Mouse (Mus musculus) forebrain, embryonic 16.5 days (tissue): ENCODE results near the gene Bspry. TPM values are rescaled to one million over a fixed set of nuclear protein-coding genes. Genes with fewer than 3 reads are reported as not detected.

Source experiments
- ATAC-seq: fragments of 200-750 bp; cut with Nextera tagmentation; 2 replicates; pipeline ENCODE4 v1.8.0; 2017; ENCODE audit warnings: mild to moderate bottlenecking, moderate library complexity
- H3K27ac ChIP-seq: fragments of 300-500 bp; sonication (generic); 2 replicates; pipeline ENCODE4 v1.5.1; 2014; ENCODE audit warnings: low read length, control low read depth
- H3K27me3 ChIP-seq: fragments of 300-500 bp; sonication (generic); replicated peaks from 2 replicates; pipeline ENCODE4 v1.6.1; 2014; ENCODE audit warnings: low read length; ENCODE audit not compliant: control insufficient read depth, insufficient read depth
- H3K36me3 ChIP-seq: fragments of 300-500 bp; sonication (generic); 2 replicates; pipeline ENCODE4 v1.6.1; 2014; ENCODE audit not compliant: control insufficient read depth, insufficient read depth
- H3K4me1 ChIP-seq: fragments of 300-500 bp; sonication (generic); replicated peaks from 2 replicates; pipeline ENCODE4 v1.6.1; 2014; ENCODE audit warnings: low read length; ENCODE audit not compliant: control insufficient read depth, insufficient read depth
- H3K4me2 ChIP-seq: fragments of 300-500 bp; sonication (generic); 2 replicates; pipeline ENCODE4 v1.6.1; 2014; ENCODE audit warnings: mild to moderate bottlenecking, low read length, control low read depth
- H3K4me3 ChIP-seq: fragments of 300-500 bp; sonication (generic); replicated peaks from 2 replicates; pipeline ENCODE4 v1.5.1; 2014; ENCODE audit warnings: mild to moderate bottlenecking, low read length, control low read depth
- H3K9ac ChIP-seq: fragments of 300-500 bp; sonication (generic); replicated peaks from 2 replicates; pipeline ENCODE4 v1.6.1; 2014; ENCODE audit warnings: low read depth, low read length, control low read depth
- H3K9me3 ChIP-seq: fragments of 300-500 bp; sonication (generic); 2 replicates; pipeline ENCODE4 v1.6.1; 2016; ENCODE audit warnings: low read length; ENCODE audit not compliant: control insufficient read depth
- WGBS: fragments of 180-500 bp; shearing (Covaris S2); extraction: QIAGEN DNeasy Blood & Tissue Kit; methylation state at CpG from one replicate; pipeline ENCODE4 v1.1.7; 2014; 5-methylcytosine and 5-hydroxymethylcytosine counted together
- polyA plus RNA-seq: library from polyadenylated mRNA; unstranded; fragments of >200 nt; fragmentation: Nextera tagmentation; extraction: Ambion mirVana; gene quantifications from 2 replicates; pipeline ENCODE4 v1.2.1, GENCODE M21; 2015

Gene Bspry
- polyA plus RNA-seq, result 0.62 and 0.71 TPM in 2 replicates

DNA sequence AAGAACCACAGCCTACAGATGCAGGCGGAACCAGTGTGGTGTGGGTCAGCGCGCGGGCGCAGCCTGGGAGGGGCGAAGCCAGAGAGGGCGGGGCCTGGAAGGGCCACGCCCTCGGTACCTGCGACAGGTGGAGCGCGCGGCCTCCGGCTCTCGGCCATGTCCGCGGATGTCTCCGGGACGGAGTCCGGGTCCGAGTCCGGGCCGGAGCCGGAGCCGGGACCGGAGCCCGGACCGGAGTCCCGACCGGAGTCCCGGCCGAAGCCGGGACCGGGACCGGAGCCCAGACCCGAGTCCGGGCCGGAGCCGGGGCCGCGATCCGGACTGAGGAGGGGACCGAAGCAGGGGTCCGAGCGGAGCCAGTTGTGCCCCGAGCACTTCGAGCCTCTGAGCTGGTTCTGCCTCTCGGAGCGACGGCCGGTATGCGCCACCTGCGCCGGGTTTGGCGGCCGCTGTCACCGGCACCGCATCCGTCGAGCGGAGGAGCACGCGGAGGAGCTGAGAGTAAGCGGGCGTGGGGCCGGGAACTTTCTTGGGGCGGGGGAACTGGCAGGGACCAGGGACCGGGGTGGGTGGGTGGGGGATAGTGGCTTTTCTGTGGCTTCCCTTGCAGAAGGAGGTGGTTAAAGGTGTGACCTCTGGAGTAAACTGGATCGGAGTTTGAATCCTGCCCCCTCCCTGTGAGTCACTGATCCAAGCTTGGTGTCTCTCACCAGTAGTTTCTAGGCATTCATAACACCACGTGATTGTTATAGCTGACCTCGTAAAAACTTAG, at the start of gene Bspry:
TSS of gene Bspry (plus strand) at position 117 of the 772 bp plus-strand sequence.
- Histone ChIP-seq H3K9ac (no peak within 1 kb of the TSS), H3K27me3 (peaks cover 20% of the 10 kb centered on the region), H3K4me2 (peak within 1 kb of the TSS; percentile 67), H3K27ac (no peak within 1 kb of the TSS), H3K4me1 (peaks cover 8% of the 10 kb centered on the region), H3K9me3 (no peaks in the 10 kb centered on the region), H3K36me3 (no peaks in the 10 kb centered on the region), H3K4me3 (peak within 1 kb of the TSS; percentile 44)
- 1% methylated on average over 71 of the region's 71 CpGs for WGBS
- ATAC-seq, result peak; percentile 54

DNA sequence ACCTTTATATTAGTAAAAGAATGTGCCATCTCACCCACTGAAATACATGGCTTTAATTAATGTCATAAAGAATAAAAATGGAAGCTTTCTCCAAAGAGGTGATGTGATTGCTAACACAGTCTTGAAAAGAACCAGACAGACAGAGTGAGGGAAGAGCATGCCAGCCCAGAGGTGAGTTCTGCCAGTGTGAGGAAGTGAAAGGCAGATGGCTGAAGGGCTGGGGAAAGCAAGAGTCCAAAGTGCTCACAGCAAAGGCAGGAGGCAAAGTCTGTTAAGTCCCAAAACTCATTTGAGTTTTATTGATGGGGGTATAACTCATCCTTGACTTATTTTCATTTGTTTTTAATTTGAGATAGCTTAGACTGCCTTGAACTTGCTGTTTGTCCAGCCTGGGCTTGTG, 49.2 kb upstream of the Bspry start:
- ATAC-seq, result no peak

DNA sequence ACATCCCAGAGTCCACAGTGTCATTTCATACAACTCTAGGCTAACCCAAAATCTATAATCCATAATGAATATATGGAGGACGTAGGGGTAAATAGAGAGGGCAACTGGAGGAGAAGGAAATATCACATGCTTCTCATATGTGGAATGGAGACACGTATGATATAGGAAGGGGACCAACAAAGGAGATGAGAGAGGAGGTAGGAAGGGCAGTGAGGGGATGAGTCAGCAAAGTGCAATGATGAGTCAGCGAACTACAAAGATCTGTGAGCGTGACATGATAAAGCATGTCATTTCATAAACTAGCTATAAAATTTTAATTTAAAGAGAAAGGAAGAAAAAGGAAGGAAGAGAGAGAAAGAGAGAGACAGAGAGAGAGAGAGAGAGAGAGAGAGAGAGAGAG, 48.3 kb upstream of the Bspry start:
- H3K9ac ChIP-seq, result no peak overlapping the region
- no peak for ATAC-seq
- WGBS, result 86% methylated on average over 4 of the region's 4 CpGs
- no peaks in the 10 kb centered on the region for H3K4me1 ChIP-seq
- no peaks in the 10 kb centered on the region for H3K36me3 ChIP-seq
- H3K27ac ChIP-seq, result no peak overlapping the region
- H3K4me3 ChIP-seq, result no peak overlapping the region
- H3K27me3 ChIP-seq, result no peaks in the 10 kb centered on the region
- no peaks in the 10 kb centered on the region for H3K9me3 ChIP-seq
- H3K4me2 ChIP-seq, result no peak overlapping the region

More for the DNA sequence above, 49.2 kb upstream of the Bspry start:
- no peak overlapping the region for H3K9ac ChIP-seq
- no peaks in the 10 kb centered on the region for H3K27me3 ChIP-seq
- H3K9me3 ChIP-seq, result no peaks in the 10 kb centered on the region
- no peak overlapping the region for H3K4me2 ChIP-seq
- no peaks in the 10 kb centered on the region for H3K4me1 ChIP-seq
- no peak overlapping the region for H3K27ac ChIP-seq
- no peak overlapping the region for H3K4me3 ChIP-seq
- no peaks in the 10 kb centered on the region for H3K36me3 ChIP-seq

DNA sequence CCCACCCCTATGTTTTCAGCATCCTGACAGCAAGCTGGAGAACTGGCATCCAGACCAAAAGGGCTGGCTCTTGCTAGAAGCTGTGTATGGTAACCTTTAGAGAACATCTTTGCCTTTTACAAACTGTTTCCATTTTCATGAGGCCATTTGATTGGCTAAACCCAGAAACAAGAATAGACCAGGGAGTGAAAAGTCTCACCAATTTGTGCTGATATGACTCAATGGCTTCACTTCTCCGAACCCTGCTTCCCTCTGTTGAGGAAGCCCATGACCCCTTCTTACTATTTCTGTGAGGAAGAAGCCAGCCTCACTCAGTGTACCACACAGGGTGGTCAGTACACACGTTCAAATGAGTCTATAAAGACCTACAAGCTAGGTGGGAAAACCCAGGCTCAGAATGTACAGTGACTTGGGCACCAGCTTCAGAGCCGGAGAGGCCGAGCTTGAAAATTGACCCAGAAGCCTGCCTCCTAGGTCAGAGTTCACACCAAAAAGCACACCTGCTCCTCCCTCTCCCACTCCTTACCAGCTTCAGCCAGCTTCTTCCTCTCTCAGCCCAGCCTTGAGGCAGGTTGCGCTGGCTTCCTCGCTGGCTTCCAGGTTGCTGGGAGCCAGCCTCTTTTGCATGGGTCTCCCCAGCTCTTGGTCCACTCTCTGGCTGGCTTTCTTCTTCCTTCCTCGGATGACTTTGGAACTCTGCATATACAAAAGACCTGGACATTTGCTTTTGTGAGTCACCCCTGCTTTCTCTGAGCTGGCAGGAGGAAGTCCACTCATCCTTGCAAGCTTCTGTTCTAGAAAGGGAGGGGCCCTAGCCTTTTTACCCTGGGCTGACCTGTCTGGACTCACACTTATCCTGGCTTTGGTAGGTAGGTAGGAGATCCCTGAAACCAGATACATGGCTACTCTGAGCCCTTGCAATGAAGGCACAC, 45.6 kb upstream of the Bspry start:
- Histone ChIP-seq H3K9me3 (no peaks in the 10 kb centered on the region), H3K4me1 (no peaks in the 10 kb centered on the region), H3K4me2 (no peak overlapping the region), H3K9ac (no peak overlapping the region), H3K27ac (no peak overlapping the region), H3K27me3 (no peaks in the 10 kb centered on the region), H3K36me3 (no peaks in the 10 kb centered on the region), H3K4me3 (no peak overlapping the region)
- ATAC-seq, result no peak
- WGBS, result 80% methylated on average over 7 of the region's 7 CpGs

DNA sequence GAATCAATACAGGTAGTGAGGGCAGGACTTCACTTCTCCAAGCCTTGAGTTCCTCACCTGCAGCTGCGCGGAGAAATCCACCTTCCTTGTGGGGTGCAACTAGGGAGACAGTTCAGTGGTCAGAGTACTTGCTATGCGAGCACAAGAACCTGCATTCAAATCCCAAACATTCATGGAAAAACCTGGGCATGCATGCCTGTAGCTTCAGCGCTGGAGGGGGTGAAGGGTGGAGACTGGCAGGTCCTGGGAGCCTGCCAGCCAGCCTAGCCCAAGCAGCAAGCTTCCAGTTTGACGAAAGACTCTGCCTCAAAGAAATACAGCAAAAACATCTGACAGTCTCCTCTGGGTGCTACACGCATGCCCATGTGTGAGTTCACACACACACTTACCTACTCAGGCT, 44.8 kb upstream of the Bspry start, which contains the start of gene Rnf183:
TSS of gene Rnf183 (minus strand) at position 172 of the 400 bp plus-strand sequence.
- no peaks in the 10 kb centered on the region for H3K9me3 ChIP-seq
- H3K9ac ChIP-seq, result no peak within 1 kb of the TSS
- H3K27me3 ChIP-seq, result no peaks in the 10 kb centered on the region
- 81% methylated on average over 6 of the region's 6 CpGs for WGBS
- ATAC-seq, result no peak
- no peak within 1 kb of the TSS for H3K27ac ChIP-seq
- H3K36me3 ChIP-seq, result no peaks in the 10 kb centered on the region
- no peak within 1 kb of the TSS for H3K4me2 ChIP-seq
- H3K4me1 ChIP-seq, result no peaks in the 10 kb centered on the region
- H3K4me3 ChIP-seq, result no peak within 1 kb of the TSS

DNA sequence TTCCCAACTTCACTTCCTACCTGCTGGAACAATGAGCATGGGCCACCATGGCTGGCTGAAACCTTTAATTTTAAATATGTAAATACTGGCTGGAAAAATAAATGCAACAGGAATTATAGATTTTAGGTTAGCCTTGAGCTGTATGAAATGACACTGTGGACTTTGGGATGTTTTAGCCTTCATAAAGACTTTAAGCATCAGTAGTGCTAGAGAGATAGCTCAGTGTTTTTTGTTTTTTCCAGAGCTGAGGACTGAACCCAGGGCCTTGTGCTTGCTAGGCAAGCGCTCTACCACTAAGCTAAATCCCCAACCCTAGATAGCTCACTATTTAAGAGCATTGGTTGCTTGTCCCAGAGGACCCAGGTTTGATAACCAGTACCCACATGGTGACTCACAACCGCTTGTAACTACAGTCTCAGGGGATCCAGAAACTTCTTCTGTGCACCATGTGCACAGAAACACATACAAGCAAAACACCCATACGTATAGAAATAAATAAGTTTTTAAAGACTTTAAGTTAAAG, 42.5 kb upstream of the Bspry start:
- H3K4me2 ChIP-seq, result no peak overlapping the region

DNA sequence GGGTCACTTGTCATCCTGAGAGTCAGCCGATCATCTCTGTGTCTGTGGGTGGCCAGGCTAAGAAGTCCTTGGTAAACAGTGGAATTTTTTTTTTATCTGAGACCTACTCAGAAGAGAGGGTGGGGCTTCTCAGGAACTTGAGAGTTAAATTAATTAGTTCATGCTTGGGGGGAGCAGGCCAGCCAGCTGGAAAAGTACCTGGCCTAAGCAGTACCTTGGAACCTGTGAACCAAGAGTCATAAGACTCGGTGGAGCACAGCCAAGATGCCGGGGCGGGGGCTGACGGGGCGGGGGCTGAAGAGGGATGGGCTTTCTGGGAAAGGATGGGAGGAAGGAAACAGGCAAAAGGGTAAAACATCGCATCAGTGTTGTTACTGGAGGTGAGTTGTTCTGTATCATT, 42.0 kb upstream of the Bspry start:
- ATAC-seq, result no peak
- Histone ChIP-seq H3K27ac (no peak overlapping the region), H3K27me3 (no peaks in the 10 kb centered on the region), H3K9me3 (no peaks in the 10 kb centered on the region), H3K4me3 (no peak overlapping the region), H3K4me1 (no peaks in the 10 kb centered on the region), H3K36me3 (no peaks in the 10 kb centered on the region), H3K4me2 (no peak overlapping the region), H3K9ac (no peak overlapping the region)
- 83% methylated on average over 7 of the region's 7 CpGs for WGBS

More for the DNA sequence above, 42.5 kb upstream of the Bspry start:
- H3K36me3 ChIP-seq, result no peaks in the 10 kb centered on the region
- WGBS, result 90% methylated on average over 3 of the region's 3 CpGs
- H3K4me3 ChIP-seq, result no peak overlapping the region
- H3K27ac ChIP-seq, result no peak overlapping the region
- H3K4me1 ChIP-seq, result no peaks in the 10 kb centered on the region
- no peak overlapping the region for H3K9ac ChIP-seq
- ATAC-seq, result no peak
- no peaks in the 10 kb centered on the region for H3K9me3 ChIP-seq
- H3K27me3 ChIP-seq, result no peaks in the 10 kb centered on the region

DNA sequence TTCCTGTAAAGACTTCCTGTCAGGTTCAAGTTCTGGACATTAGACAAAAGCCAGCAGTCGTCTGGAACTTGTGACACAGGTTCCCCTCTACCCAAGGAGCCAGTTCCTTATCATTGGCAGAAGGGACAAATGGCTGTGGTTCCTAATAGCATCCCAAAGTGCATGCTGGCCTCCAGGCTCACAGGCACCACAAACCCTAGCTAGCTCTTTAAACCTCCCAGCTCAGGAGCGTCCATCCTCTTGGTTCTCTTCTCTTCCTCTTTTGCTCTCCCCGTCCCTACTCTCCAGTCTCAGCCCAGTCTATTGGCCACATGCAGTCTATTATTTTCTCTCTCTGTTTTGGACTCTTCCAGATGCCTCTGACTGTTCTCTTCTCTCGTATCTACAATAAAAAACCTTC, 40.1 kb upstream of the Bspry start:
- no peak overlapping the region for H3K9ac ChIP-seq
- H3K36me3 ChIP-seq, result no peaks in the 10 kb centered on the region
- H3K4me2 ChIP-seq, result no peak overlapping the region
- H3K9me3 ChIP-seq, result no peaks in the 10 kb centered on the region
- H3K4me3 ChIP-seq, result no peak overlapping the region
- H3K4me1 ChIP-seq, result no peaks in the 10 kb centered on the region
- WGBS, result 66% methylated on average over 4 of the region's 4 CpGs
- no peak for ATAC-seq
- H3K27me3 ChIP-seq, result no peaks in the 10 kb centered on the region
- no peak overlapping the region for H3K27ac ChIP-seq

DNA sequence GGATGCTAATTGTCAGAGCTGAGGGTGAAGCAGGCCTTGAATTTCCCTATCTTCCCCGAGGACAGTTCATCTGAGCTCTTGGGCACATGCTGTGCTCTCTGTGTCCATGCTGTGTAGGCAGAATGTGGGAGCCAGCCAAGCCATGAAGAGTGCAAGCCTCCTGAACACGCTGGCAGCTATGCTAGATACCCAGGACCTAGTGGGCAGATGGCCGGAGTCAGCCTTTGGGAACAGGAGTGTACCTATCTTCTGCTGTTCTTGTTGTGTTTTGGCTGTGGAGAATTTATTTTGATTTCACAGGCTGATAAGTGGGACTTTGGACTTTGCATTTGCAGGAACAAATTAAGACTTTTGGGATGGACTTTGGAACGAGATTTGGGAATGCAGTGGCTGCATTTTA, 39.3 kb upstream of the Bspry start:
- Histone ChIP-seq H3K27me3 (no peaks in the 10 kb centered on the region), H3K9me3 (no peaks in the 10 kb centered on the region), H3K4me1 (no peaks in the 10 kb centered on the region), H3K4me2 (no peak overlapping the region), H3K4me3 (no peak overlapping the region), H3K36me3 (no peaks in the 10 kb centered on the region), H3K27ac (no peak overlapping the region), H3K9ac (no peak overlapping the region)
- 75% methylated on average over 4 of the region's 4 CpGs for WGBS
- ATAC-seq, result no peak
